Mouse (Mus musculus): ENCODE data around the gene Gm42674. TPM values are rescaled to one million over a fixed set of nuclear protein-coding genes. Genes with fewer than 3 reads are reported as not detected.

Gm42674 gene
- polyA plus RNA-seq, 1 experiment from 2014 or later: not detected

DNA sequence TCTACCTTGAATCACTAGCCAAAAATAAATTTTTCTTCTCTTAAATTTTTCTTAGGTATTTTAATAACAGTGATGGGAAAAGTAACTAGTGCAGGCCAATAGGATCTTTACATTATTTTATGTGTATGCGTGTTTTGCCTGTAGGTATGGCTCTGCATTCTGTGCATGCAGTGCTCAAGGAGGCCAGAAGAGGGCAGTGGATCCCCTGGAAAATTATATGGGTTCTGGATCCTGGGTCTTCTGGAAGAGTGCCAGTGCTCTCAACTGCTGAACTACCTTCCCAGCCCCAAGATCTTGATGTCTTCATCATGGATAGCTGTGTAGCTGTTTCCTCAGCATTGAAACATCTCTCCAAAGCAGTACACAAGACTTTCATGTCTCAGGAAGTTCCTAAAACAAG is 19.5 kb upstream of the Gm42674 start:
- Histone ChIP-seq H3K27me3 (ENCODE audit: control insufficient read depth, insufficient read depth, low read length) (no peaks in the 10 kb centered on the region), H3K4me2 (ENCODE audit: low read depth, low read length) (no peak overlapping the region), H3K27ac (ENCODE audit: low read depth, low read length) (no peak overlapping the region), H3K4me3 (ENCODE audit: low read depth, low read length) (no peak overlapping the region), H3K36me3 (ENCODE audit: control insufficient read depth, insufficient read depth, low read length) (no peaks in the 10 kb centered on the region), H3K4me1 (ENCODE audit: control insufficient read depth, insufficient read depth, low read length) (no peaks in the 10 kb centered on the region), H3K9ac (replicated peaks; ENCODE audit: low read depth, low read length) (no peak overlapping the region), H3K9me3 (ENCODE audit: control insufficient read depth, low read length) (no peaks in the 10 kb centered on the region)
- ATAC-seq (ENCODE audit: low read depth): no peak
- WGBS: 95% methylated on average over 1 of the region's 1 CpGs

DNA sequence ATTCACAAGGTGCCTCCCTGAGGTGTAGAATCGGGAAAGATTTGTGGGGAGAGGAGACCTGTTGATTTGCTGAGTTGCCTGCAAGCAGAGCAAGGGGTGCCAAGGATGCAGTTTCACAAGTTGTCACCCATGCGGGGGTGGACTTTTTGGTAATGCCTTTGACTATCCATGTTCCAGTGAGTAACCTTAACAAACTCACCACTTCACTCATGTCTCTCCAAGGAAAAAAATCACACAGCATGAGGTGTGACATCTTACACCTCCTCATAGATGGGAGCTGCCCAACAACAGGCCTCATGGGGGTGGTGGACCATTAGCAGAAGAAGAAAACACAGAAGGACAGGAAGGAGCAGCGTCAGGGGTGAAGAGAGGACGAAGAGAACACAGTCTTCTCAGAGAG is 19.1 kb upstream of the Gm42674 start:
- no peak for ATAC-seq (ENCODE audit: low read depth)

DNA sequence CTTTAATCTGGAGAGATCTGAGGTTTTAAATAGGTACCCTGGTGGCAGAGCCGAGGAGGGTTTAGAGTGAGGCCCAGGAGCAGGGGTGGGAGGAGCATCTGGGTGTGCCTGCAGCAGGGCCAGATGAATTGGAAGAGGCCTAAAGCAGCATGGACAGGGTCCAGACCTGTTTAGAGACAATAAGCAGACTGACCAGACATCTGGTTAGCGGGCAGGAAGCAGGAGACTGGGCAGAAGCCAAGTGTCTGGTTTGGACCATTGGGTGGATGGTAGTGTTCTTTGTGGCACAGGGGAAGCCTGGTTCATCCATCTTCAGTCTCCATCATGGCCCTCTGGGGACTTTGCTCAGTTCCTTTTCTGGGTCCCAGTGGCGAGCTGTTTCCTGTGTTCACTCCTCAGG is 17.8 kb upstream of the Gm42674 start:
- no peaks in the 10 kb centered on the region for H3K9me3 ChIP-seq (ENCODE audit: control insufficient read depth, low read length)
- no peak overlapping the region for H3K27ac ChIP-seq (ENCODE audit: low read depth, low read length)
- no peak overlapping the region for H3K4me2 ChIP-seq (ENCODE audit: low read depth, low read length)
- H3K27me3 ChIP-seq (ENCODE audit: control insufficient read depth, insufficient read depth, low read length): no peaks in the 10 kb centered on the region
- H3K4me1 ChIP-seq (ENCODE audit: control insufficient read depth, insufficient read depth, low read length): no peaks in the 10 kb centered on the region
- no peak overlapping the region for H3K4me3 ChIP-seq (ENCODE audit: low read depth, low read length)
- 75% methylated on average over 3 of the region's 3 CpGs for WGBS
- no peaks in the 10 kb centered on the region for H3K36me3 ChIP-seq (ENCODE audit: control insufficient read depth, insufficient read depth, low read length)
- no peak overlapping the region for H3K9ac ChIP-seq (replicated peaks; ENCODE audit: low read depth, low read length)
- no peak for ATAC-seq (ENCODE audit: low read depth)

More for the DNA sequence above, 19.1 kb upstream of the Gm42674 start:
- no peak overlapping the region for H3K9ac ChIP-seq (replicated peaks; ENCODE audit: low read depth, low read length)
- WGBS: 85% methylated on average over 4 of the region's 4 CpGs
- no peak overlapping the region for H3K4me2 ChIP-seq (ENCODE audit: low read depth, low read length)
- no peaks in the 10 kb centered on the region for H3K4me1 ChIP-seq (ENCODE audit: control insufficient read depth, insufficient read depth, low read length)
- no peaks in the 10 kb centered on the region for H3K9me3 ChIP-seq (ENCODE audit: control insufficient read depth, low read length)
- no peak overlapping the region for H3K27ac ChIP-seq (ENCODE audit: low read depth, low read length)
- no peak overlapping the region for H3K4me3 ChIP-seq (ENCODE audit: low read depth, low read length)
- no peaks in the 10 kb centered on the region for H3K27me3 ChIP-seq (ENCODE audit: control insufficient read depth, insufficient read depth, low read length)
- no peaks in the 10 kb centered on the region for H3K36me3 ChIP-seq (ENCODE audit: control insufficient read depth, insufficient read depth, low read length)

GRCm38 (mm10) chr3:90585595-90585994 is 16.1 kb upstream of the Gm42674 start:
- no peak overlapping the region for H3K4me3 ChIP-seq (ENCODE audit: low read depth, low read length)
- H3K36me3 ChIP-seq (ENCODE audit: control insufficient read depth, insufficient read depth, low read length): no peaks in the 10 kb centered on the region
- no peak overlapping the region for H3K9ac ChIP-seq (replicated peaks; ENCODE audit: low read depth, low read length)
- no peaks in the 10 kb centered on the region for H3K27me3 ChIP-seq (ENCODE audit: control insufficient read depth, insufficient read depth, low read length)
- H3K4me2 ChIP-seq (ENCODE audit: low read depth, low read length): no peak overlapping the region
- H3K27ac ChIP-seq (ENCODE audit: low read depth, low read length): no peak overlapping the region
- H3K9me3 ChIP-seq (ENCODE audit: control insufficient read depth, low read length): no peaks in the 10 kb centered on the region
- 33% methylated on average over 5 of the region's 5 CpGs for WGBS
- H3K4me1 ChIP-seq (ENCODE audit: control insufficient read depth, insufficient read depth, low read length): no peaks in the 10 kb centered on the region
- peak; percentile 28; the same call in 1 of the 2 replicates for ATAC-seq (ENCODE audit: low read depth)

- Histone ChIP-seq H3K27me3 (ENCODE audit: control insufficient read depth, insufficient read depth, low read length) (no peaks in the 10 kb centered on the region), H3K4me2 (ENCODE audit: low read depth, low read length) (no peak overlapping the region), H3K4me1 (ENCODE audit: control insufficient read depth, insufficient read depth, low read length) (no peaks in the 10 kb centered on the region), H3K27ac (ENCODE audit: low read depth, low read length) (no peak overlapping the region), H3K9me3 (ENCODE audit: control insufficient read depth, low read length) (no peaks in the 10 kb centered on the region), H3K36me3 (ENCODE audit: control insufficient read depth, insufficient read depth, low read length) (no peaks in the 10 kb centered on the region), H3K4me3 (ENCODE audit: low read depth, low read length) (no peak overlapping the region), H3K9ac (replicated peaks; ENCODE audit: low read depth, low read length) (no peak overlapping the region)
- no peak for ATAC-seq (ENCODE audit: low read depth)
- 87% methylated on average over 15 of the region's 15 CpGs for WGBS
Measured at GRCm38 (mm10) chr3:90586016-90586643, 15.6 kb upstream of the Gm42674 start.

- no peak for ATAC-seq (ENCODE audit: low read depth)
- WGBS: 79% methylated on average over 10 of the region's 10 CpGs
- Histone ChIP-seq H3K9ac (replicated peaks; ENCODE audit: low read depth, low read length) (no peak overlapping the region), H3K36me3 (ENCODE audit: control insufficient read depth, insufficient read depth, low read length) (no peaks in the 10 kb centered on the region), H3K27ac (ENCODE audit: low read depth, low read length) (no peak overlapping the region), H3K27me3 (ENCODE audit: control insufficient read depth, insufficient read depth, low read length) (no peaks in the 10 kb centered on the region), H3K4me3 (ENCODE audit: low read depth, low read length) (no peak overlapping the region), H3K4me2 (ENCODE audit: low read depth, low read length) (no peak overlapping the region), H3K4me1 (ENCODE audit: control insufficient read depth, insufficient read depth, low read length) (no peaks in the 10 kb centered on the region), H3K9me3 (ENCODE audit: control insufficient read depth, low read length) (no peaks in the 10 kb centered on the region)
Measured at GRCm38 (mm10) chr3:90586906-90587305, 14.8 kb upstream of the Gm42674 start.

GRCm38 (mm10) chr3:90587361-90588101 is 14.2 kb upstream of the Gm42674 start:
- no peaks in the 10 kb centered on the region for H3K9me3 ChIP-seq (ENCODE audit: control insufficient read depth, low read length)
- H3K4me3 ChIP-seq (ENCODE audit: low read depth, low read length): no peak overlapping the region
- no peaks in the 10 kb centered on the region for H3K27me3 ChIP-seq (ENCODE audit: control insufficient read depth, insufficient read depth, low read length)
- H3K9ac ChIP-seq (replicated peaks; ENCODE audit: low read depth, low read length): no peak overlapping the region
- no peak overlapping the region for H3K4me2 ChIP-seq (ENCODE audit: low read depth, low read length)
- WGBS: 93% methylated on average over 13 of the region's 14 CpGs
- no peaks in the 10 kb centered on the region for H3K4me1 ChIP-seq (ENCODE audit: control insufficient read depth, insufficient read depth, low read length)
- no peak for ATAC-seq (ENCODE audit: low read depth)
- H3K36me3 ChIP-seq (ENCODE audit: control insufficient read depth, insufficient read depth, low read length): no peaks in the 10 kb centered on the region
- no peak overlapping the region for H3K27ac ChIP-seq (ENCODE audit: low read depth, low read length)

DNA sequence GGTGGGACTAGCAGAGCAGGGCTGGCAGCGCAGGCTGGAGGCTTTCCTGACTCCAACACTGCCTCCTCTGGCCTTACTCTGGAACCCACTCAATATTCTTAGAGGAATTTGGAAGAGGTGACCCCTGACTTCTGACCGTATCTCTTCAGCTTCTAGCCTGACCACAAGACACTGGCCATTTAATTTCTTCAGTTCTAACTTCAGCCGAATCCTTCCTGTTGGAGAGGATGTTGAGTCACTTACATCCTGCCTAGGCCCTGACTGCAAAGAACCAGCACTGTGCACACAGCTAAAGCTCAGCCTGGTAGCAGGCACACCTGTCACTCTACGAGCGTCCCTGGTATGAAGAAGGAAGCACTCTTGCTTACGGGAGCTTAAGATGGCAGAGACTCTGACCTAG is 12.3 kb upstream of the Gm42674 start:
- no peak for ATAC-seq (ENCODE audit: low read depth)
- H3K36me3 ChIP-seq (ENCODE audit: control insufficient read depth, insufficient read depth, low read length): no peaks in the 10 kb centered on the region
- no peak overlapping the region for H3K9ac ChIP-seq (replicated peaks; ENCODE audit: low read depth, low read length)
- H3K4me3 ChIP-seq (ENCODE audit: low read depth, low read length): no peak overlapping the region
- H3K4me2 ChIP-seq (ENCODE audit: low read depth, low read length): no peak overlapping the region
- no peak overlapping the region for H3K27ac ChIP-seq (ENCODE audit: low read depth, low read length)
- 88% methylated on average over 6 of the region's 6 CpGs for WGBS
- no peaks in the 10 kb centered on the region for H3K9me3 ChIP-seq (ENCODE audit: control insufficient read depth, low read length)
- no peaks in the 10 kb centered on the region for H3K27me3 ChIP-seq (ENCODE audit: control insufficient read depth, insufficient read depth, low read length)
- H3K4me1 ChIP-seq (ENCODE audit: control insufficient read depth, insufficient read depth, low read length): no peaks in the 10 kb centered on the region

- no peaks in the 10 kb centered on the region for H3K9me3 ChIP-seq (ENCODE audit: control insufficient read depth, low read length)
- no peaks in the 10 kb centered on the region for H3K27me3 ChIP-seq (ENCODE audit: control insufficient read depth, insufficient read depth, low read length)
- H3K9ac ChIP-seq (replicated peaks; ENCODE audit: low read depth, low read length): no peak within 1 kb of the TSS
- no peak for ATAC-seq (ENCODE audit: low read depth)
- no peak within 1 kb of the TSS for H3K4me3 ChIP-seq (ENCODE audit: low read depth, low read length)
- no peaks in the 10 kb centered on the region for H3K4me1 ChIP-seq (ENCODE audit: control insufficient read depth, insufficient read depth, low read length)
- H3K36me3 ChIP-seq (ENCODE audit: control insufficient read depth, insufficient read depth, low read length): no peaks in the 10 kb centered on the region
- no peak within 1 kb of the TSS for H3K4me2 ChIP-seq (ENCODE audit: low read depth, low read length)
- 89% methylated on average over 8 of the region's 8 CpGs for WGBS
- no peak within 1 kb of the TSS for H3K27ac ChIP-seq (ENCODE audit: low read depth, low read length)
Measured at GRCm38 (mm10) chr3:90589947-90590346, 11.8 kb upstream of the Gm42674 start, which contains the start of gene S100a2. S100a2 (plus strand) TSS chr3:90590247.

Measured in neural tube, embryonic 14.5 days (tissue).